Mouse (Mus musculus) gastrocnemius, postnatal 25 days (tissue): Measurements from ENCODE around the gene Gpm6b. TPM values are rescaled to one million over a fixed set of nuclear protein-coding genes. Genes with fewer than 3 reads are reported as not detected.

ENCODE experiments used
- DNase-seq: peaks from one replicate; pipeline ENCODE4 v3.0.0; 2022
- total RNA-seq, 2 experiments: library from RNA; stranded (reverse); gene quantifications; 1 replicate in 1 of 2; 2 replicates in 1 of 2; pipeline ENCODE4 v1.2.3; 2021

The Gpm6b gene
- total RNA-seq, 2 experiments from 2014 or later, result 5.1 to 5.9 TPM

DNA sequence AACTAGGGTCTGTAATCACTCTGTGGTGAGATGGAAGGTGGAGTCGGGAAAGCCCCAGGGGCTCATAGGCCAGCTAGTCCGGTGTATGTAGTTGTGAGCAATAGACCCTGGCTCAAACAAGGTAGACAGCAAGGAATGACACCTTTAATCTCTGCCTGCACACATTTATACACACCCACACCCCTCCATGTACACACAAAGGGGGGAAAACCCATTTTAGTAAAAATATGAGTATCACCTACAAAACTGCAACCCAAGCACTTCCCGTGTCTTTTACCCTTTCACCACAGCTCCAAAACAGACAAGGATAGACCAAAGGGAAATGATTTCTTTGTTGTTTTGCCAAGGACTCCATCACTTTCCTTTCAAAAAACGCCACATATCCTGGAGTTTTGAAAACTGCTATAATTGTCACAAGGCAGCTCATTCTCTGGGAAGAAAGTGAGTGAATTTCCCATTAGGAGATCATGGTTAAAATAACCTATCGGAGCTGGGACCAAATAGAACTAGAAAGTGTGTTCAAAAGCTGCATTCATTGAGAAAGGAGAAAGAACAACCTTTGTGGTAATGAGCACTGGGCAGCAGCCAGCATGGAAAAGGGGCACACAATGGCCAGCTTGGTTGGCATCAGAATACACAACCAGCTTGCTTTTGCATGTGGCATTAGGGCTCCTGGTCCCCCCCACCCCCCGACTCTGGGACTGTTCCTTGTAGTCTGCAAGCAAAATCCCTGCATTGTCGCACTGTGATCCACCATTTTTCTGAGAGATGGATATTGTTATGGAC is 68.9 kb downstream of the Gpm6b start:
- no peak for DNase-seq

DNA sequence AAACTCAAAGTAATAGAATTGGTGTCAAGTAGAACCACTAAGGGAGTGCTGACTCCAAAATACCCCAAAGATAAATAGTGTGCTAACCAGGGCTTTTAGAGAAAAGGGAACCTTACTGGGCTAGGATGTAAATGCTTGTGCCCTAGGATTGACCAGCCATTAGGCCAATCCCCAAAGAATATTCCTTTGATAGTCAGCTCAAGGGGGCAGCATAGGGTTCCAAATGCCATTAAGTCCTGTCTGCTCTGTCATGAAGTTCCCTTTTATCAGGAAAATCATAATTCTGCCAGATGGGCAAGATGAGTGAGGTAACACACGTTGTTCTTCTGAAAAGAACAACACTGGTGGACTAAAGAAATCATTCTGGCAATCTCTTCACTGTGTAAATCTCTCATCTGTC is 70.1 kb downstream of the Gpm6b start:
- no peak for DNase-seq

DNA sequence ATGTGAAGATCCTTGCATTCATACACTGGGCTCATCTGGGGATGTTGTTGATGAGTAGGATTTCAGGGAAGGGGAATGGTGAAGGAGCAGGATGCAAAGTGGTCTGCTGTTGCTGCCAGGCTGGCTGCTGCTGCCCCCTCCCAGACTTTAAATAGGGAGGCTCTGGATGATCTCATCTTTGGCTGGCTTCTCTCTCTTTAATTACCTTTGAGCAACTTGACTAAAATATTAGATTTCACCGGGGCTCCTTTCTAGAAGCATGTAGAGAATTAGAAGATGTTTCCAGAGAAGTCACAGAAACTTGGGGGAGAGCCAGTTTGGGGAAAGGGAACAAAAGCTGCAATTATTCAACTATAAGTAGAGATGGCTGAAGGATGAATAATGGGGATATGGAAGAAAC is 76.5 kb downstream of the Gpm6b start:
- DNase-seq, result no peak

DNA sequence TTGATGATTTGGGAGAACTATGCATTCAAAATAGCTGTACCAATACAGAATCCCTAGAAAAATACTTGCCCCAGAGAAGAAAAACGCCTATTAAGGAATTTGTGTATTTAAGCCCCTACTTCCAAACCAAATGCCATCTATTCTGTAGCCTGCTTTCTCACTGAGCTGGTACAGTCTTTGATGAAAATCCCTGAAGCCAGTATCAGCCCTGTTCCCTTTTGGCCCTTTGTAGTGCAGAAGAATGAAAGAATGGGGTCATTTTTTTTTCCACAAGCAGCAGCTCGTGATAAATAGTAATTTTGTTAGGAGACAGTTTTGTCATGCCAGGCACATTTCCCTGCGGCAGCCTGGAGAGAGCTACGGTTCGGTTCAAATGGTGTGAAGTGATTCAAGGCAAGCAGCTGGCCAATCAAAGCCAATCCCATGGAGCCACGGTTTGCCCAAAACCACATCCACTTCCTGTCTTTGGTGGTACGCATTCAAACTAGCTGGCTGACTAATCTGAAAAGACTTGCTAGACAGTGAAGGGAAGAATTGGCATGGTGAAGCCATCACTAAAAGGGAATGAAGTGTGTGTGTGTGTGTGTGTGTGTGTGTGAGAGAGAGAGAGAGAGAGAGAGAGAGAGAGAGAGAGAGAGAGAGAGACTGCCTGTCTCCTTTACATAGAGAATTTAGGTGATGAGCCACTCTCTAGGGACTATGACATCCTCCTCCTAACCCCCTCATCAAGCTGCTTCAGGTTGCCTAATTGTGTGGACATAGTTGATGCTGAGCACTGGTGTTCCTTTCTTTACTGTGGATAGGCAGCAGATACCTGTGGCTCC is 78.1 kb downstream of the Gpm6b start:
- no peak for DNase-seq

DNA sequence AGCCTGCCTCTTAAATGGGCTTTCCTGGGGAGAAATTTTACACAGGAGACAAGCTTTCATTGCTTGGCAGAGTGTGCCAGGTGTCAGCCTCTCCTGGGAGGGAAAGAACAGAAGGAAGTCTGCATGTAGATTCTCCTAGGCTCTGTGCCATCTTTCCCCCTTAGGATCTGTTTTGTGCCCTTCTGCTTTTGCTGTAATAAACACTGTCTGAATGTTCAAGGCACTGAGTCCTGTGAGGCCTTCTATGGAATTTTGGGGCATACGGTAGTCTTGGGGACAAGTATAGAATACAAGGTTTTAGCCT is 78.6 kb downstream of the Gpm6b start:
- no peak for DNase-seq

DNA sequence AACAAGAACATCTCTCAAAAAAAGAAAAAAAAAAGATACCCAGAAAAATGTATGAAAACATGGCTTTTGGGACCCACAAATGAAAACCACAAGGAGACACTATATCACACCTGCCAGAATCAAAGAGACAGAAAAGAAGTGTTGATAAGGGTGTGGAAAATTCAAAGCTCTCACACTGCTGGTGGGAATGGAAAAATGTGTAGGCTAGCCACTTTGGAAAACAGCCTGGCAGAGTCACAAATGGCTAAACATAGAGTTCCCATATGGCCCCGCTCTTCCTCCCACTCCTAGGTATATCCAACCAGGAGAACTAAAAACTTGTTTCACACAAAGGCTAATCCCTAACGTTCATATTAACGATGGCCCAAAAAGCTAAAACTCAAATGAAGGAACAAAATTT is 84.5 kb downstream of the Gpm6b start:
- no peak for DNase-seq

DNA sequence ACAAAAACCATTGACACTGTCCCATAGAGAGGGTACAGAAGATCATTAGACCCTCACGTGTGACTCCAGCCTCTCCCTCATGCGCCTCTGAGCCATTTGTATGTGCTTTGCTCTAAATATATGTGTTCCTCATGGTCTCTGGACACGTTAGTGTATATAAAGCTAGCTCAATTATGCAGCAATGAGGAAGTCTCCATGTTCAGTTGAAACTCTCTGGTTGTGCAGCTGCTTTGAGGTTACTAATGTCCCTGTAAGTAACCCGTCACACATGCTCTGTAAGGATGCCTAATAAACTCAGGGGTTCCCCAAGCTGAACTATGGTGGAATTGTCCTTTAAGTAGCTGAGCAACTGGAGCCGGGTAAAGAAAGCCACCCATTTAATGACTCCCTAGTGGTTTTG is 88.9 kb downstream of the Gpm6b start:
- DNase-seq, result no peak

DNA sequence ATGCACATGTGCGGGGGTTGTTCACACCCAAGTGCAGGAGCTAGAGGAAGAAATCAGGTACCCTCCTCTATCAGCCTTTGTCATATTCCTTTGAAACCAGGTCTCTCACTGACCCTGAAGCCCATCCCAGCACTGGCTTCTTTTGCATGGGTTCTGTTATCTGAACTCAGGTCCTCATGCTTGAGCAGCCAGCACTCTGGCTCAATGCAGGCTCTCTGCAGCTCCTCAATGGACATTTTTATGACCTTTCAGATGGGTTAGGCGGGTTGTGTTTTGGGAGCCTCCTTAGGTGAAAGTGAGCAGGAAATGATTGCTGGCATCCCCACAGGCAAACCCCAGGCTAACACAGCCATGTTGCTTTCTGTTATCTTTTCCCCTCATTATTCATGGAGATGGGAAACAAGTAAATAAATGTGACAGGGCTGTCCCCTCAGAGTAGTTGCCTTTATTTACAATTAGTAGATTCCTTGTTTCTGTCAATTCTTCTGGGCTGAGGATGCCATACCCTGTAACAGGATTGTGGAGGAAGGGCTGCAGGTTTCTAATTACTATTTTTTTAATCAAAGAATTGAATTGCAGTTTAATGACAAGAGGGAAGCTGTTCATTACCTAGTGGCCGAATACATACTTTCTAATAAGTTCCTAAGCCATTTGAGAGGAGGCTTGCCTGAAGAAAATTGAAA is 89.6 kb downstream of the Gpm6b start:
- DNase-seq, result no peak

DNA sequence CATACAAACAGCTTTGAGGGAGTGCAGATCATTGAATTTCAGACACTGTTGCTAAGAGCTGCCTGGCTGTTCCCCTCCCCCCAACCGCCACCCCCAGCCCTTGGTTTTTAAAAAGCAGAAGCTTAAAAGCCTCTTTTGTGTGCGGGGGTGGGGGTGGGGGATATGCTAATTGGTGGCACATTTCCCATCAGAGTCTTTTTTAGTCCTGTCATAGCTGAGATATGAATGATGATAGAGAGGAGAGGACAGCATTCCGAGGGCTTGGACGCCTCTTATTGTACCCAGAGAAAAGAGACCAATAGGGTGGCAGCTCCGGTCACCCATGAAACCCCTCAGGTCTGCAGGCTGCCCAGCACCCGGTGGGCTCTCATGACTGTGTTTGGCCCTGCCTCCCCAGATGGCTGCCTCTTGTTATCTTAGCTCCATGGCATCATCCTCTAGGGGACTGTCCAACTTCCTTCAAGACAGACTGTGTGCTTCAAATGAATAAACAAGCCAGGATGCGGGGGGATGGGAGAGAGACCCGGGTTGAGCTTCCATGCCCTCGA is 90.3 kb downstream of the Gpm6b start:
- no peak for DNase-seq

DNA sequence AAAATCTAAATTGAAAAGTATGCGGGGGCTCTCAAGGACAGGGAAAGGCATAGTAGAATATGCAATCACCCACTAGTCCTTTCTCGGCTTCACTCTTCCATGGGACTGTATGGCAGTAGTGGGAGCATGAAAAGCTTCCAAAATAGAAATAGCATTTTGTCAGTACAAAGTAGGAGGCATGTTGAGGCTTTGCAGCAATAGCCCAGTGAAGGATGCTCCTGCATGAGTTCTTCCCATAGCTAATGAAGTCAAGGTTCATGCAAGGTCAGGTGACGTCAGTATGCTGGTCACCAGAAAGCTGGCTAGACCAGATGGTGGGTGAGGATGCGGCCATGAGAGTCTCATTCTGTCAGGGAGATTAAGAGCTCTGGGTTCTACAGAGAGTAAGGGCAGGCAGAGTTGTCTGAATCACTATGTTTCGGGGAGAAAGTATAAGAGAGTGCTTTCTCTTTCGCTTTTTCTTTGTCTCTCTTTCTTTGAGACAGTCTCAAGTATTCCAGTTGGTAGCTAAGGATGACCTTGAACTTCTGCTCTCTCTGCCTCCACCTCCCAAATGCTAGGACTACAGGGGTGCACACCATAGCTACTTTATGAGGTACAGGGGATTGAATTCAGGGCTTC is 95.9 kb downstream of the Gpm6b start:
- no peak for DNase-seq

DNA sequence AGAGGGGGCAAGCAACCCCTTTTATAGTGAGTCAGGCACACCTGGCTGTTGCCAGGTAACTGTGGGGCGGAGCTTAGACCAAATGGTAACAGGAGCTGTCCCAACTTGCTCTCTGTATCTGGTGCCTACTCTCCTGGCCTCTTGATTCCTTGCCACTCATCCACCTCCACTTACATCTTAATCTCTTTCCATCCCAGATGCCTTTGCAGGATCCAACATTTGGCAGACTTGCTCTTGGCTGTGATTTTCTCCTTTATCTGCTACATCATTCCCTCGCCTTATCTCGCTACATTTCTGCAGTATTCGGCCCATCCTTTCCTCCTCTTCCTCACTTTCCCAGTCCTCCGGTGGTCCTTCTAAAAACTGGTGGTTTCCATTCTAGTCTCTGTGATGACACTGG is 99.6 kb downstream of the Gpm6b start:
- no peak for DNase-seq

DNA sequence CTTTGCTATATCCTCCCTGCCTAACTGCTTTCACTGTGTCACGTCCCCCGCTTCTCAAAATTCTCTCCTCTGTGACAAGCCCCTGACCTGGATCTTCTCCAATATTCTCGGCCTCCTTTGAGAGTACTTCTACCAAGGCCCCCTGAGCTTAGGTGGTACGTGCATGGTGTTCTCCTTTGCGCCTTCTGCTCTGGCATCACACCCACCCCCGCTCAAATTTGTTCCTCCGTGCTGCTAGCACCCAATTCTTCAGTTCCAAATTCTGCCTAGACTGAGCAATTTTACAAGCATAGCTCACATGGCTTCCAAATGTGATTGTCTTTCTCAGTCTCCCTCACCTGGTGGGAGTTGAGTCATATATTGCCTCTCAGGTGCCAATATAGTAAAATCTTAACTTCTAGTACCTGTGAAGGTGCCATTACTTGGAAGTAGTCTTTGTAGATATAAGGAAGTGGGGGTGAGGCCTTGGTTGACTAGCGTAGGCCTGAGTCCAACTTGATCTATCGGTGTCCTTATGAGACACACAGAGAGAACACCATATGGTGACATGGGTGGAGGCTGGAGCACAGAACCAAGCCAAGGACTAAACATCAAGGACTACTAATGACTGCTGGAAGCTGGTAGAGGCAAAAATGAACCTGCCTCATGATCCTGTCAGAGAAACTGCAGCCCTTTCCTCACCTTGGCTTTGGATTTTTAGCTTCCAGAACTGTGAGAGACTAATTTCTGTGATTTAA is 100.2 kb downstream of the Gpm6b start:
- no peak for DNase-seq

DNA sequence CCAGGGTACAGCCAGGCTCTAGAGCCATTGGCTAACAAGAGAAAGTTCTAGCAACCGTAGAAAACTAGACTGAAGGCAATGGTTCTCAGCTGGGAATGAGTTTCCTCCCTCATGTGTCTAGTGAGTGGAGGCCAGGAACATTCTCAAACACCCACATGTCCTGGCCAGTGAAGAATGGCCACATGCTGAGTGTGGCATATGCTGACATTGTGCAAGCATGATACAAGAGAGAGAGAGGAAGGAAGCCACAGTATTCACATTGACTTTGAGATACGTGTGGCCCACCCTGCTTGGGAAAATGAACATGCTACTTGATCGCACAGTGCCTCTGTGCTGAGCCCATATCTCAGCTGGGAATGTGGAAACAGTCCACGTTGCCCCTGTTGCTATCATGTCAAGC is 101.2 kb downstream of the Gpm6b start:
- no peak for DNase-seq

DNA sequence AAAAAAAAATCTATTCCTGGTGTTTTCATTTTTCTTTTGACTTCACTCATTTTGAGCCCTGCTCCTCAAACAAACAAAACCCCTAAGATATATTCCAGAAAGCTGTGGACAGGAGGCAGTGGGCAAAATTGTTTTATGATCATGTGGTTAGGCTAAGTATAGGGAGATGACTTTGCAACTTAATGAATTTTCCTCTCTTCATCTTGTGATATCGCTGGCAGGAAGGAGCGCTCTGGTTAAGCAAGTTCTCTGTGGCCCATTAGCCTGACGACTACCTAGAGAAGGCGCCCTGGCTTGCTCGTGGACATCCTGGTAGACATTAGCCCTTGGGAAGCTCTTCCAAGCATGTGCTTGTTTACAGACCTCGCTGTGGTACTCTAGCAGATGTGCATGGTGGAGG is 103.1 kb downstream of the Gpm6b start:
- DNase-seq, result no peak

DNA sequence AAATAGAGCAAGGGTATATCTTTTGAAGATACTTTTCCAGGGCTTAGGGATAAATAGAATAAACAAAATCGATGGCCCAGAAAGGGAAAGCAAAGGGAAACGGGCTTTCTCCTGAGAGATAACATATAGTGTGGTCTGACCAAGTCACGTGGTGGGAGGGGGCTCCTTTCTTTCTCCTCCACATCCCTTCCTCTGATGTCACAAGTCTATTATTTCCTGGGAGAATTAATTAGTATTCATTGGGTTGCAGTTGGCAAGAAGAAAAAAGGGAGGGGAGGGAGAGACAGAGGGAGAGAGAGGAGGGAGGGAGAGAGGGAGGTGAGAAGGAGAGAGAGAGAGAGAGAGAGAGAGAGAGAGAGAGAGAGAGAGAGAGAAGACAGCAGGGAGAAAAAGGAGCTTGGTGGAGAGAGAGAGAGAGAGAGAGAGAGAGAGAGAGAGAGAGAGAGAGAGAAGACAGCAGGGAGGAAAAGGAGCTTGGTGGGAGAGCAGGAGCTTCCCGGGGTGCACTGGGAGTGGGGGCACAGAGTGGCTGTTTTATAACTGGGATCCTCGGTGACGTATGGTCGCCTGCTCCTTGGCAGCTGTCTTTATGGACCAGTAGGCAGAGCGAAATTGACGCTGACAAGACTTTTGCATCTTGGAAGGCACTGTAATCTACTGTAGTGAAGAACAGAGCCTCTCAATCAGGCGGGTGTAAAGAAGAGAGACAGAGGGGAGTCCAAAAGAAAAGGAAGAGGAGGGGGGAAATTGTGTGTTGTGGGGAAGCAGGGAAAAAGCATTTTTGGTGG is 105.7 kb downstream of the Gpm6b start:
- DNase-seq, result no peak

DNA sequence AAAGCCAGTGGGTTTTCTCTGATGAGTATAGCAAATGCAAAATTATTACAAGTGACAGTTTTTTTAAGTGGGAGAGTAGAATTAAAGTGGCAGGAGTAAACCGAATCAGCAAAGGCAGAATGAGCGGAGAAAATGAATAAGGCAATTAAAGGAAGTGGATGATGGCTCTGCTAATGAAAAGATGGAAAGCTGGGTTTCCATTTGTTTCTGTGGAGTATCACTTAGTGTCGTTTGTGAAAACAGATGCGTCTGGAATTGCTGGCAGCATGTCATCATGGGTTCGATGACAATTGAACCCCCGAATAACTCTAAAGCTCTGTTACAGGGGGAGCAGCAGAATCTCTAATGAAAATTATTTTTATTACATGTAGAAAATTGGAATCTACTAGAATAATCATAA is 109.4 kb downstream of the Gpm6b start:
- no peak for DNase-seq

DNA sequence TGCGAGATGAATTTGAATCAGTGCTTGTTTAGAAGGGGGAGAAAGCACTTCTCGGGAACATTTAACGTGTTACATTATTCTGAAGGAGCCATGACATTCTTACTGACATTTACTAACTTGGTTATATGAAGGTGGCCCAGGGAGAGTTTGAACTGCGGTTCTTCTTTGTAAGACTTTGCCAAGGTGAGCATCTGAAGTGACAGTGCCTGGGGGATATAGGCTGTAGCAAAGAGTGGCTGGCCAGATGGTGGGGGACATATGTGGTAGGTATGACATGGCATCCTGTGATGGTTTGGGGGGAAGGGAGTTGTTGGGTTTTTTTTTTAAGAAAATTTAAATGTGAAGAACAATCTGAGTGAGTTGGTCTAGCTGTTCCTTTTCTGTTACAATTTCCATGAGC is 109.9 kb downstream of the Gpm6b start:
- DNase-seq, result no peak

DNA sequence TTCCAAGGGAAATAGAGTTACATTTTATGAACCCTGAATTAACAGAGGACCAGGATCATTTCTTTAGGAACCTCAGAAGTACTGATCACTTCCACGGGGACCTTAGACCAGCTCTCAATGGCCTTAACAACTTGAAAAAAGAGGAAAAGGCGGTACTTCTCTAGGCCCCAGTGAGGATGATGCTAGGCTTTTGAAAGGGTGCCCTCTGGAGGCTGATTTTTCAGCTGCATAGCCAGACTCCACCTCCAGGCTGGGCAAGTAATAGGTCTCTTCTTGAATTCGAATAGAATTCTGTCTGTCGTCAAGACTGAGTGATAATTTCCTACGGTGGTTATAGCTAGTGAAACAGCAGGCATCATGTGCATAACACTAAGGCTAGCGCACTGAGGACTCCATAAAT is 113.1 kb downstream of the Gpm6b start:
- peak; percentile 12 for DNase-seq

DNA sequence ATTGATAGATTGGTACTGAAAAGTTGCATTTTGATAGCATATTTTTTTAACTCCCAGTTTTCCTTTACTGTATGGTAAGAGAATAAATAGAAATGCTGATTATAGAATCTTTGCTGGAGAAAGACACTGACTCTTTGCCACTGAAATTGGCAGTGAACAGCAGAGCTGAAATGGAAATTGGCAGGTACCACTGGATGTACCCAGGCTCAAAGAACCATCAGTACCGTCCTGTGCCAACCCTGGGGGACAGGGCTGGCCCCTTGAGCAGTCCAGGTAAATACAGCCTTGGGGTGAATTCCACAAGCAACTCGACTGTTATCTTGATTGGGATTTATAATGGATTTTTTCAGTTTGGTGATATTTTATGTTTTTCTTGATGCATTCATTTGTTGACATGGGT is 114.7 kb downstream of the Gpm6b start:
- no peak for DNase-seq

DNA sequence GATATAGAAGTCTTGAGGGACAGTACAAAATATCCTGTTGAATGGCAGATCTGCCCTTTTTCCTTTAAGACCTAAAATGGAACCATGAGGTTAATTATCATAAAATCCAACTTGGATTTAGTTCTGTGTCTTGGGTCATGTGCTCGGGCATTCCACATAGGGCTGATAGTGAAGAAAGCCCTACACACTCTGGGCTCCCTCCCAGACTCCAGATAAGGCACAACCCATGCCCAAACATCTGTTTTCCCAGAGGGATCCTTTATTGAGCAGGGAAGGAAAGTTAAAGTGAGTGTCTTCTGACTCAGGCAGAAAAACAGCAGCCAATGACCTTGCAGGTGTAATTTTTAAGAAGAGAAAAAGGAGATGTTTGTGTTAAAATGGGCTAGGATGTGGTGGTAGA is 116.2 kb downstream of the Gpm6b start:
- no peak for DNase-seq

DNA sequence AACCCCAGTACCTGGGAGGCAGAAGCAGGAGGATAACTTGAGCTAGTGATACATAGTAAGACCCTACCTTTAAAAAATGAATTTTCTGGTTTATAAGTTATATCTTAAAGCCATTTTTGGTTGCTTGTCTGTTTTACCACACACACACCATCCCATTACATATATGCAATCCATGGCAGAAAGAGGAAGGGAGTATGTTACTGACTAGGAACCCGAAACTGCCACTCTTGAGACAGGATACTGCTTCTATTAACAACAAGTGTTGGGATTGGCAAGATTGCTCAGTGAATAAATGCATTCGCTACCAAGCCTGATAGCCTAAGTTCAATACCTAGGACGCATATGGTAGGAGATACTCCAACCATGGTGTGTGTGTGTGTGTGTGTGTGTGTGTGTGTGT is 117.6 kb downstream of the Gpm6b start:
- DNase-seq, result no peak
